Mouse (Mus musculus): ENCODE measurements around the gene Dip2b. TPM values are rescaled to one million over a fixed set of nuclear protein-coding genes. Genes with fewer than 3 reads are reported as not detected.

The Dip2b gene
- polyA plus RNA-seq, 2 experiments = 2.0 to 2.8 TPM

- Histone ChIP-seq H3K27ac (no peak overlapping the region), H3K27me3 (ENCODE audit: control insufficient read depth, insufficient read depth, low read length) (no peaks in the 10 kb centered on the region), H3K9ac (replicated peaks) (no peak overlapping the region), H3K9me3 (ENCODE audit: control insufficient read depth, low read length) (no peaks in the 10 kb centered on the region), H3K4me1 (replicated peaks; ENCODE audit: control insufficient read depth in 2 of 2, insufficient read depth in 2 of 2, low read length in 1 of 2) (no peaks in the 10 kb centered on the region), H3K4me3 (ENCODE audit: insufficient read depth in 1 of 2, low read depth in 2 of 2, low read length in 2 of 2) (no peak overlapping the region), H3K4me2 (ENCODE audit: low read depth) (no peak overlapping the region), H3K36me3 (replicated peaks; ENCODE audit: control insufficient read depth, insufficient read depth, low read depth) (no peaks in the 10 kb centered on the region)
- ATAC-seq (ENCODE audit: insufficient read depth) (no peak), DNase-seq (ENCODE audit: low read depth in 3 of 3, low spot score in 3 of 3) (no peak)
- WGBS (ENCODE audit: insufficient replicate concordance) = 48% methylated on average over 1 of the region's 1 CpGs
- TF ChIP-seq EP300 (IDR thresholded peaks at IDR 0.05; ENCODE audit: low read depth) = no peak
- TF ChIP-seq CTCF (IDR thresholded peaks at IDR 0.05; ENCODE audit: low read depth) = no peak
Measured at GRCm38 (mm10) chr15:100219396-100219795, 180.9 kb downstream of the Dip2b start.

GRCm38 (mm10) chr15:100220916-100221315, 182.5 kb downstream of the Dip2b start:
- Histone ChIP-seq H3K27ac (no peak overlapping the region), H3K36me3 (replicated peaks; ENCODE audit: control insufficient read depth, insufficient read depth, low read depth) (no peaks in the 10 kb centered on the region), H3K9ac (replicated peaks) (no peak overlapping the region), H3K4me3 (ENCODE audit: insufficient read depth in 1 of 2, low read depth in 2 of 2, low read length in 2 of 2) (no peak overlapping the region), H3K9me3 (ENCODE audit: control insufficient read depth, low read length) (no peaks in the 10 kb centered on the region), H3K4me1 (replicated peaks; ENCODE audit: control insufficient read depth in 2 of 2, insufficient read depth in 2 of 2, low read length in 1 of 2) (peaks cover under 1 to 3% of the 10 kb centered on the region in 2 experiments), H3K4me2 (ENCODE audit: low read depth) (no peak overlapping the region), H3K27me3 (ENCODE audit: control insufficient read depth, insufficient read depth, low read length) (no peaks in the 10 kb centered on the region)
- DNase-seq (ENCODE audit: low read depth in 3 of 3, low spot score in 3 of 3) (no peak), ATAC-seq (ENCODE audit: insufficient read depth) (no peak)
- TF ChIP-seq EP300 (IDR thresholded peaks at IDR 0.05; ENCODE audit: low read depth) (no peak), CTCF (IDR thresholded peaks at IDR 0.05; ENCODE audit: low read depth) (no peak)
- 80% methylated on average over 7 of the region's 7 CpGs for WGBS (ENCODE audit: insufficient replicate concordance)

DNA sequence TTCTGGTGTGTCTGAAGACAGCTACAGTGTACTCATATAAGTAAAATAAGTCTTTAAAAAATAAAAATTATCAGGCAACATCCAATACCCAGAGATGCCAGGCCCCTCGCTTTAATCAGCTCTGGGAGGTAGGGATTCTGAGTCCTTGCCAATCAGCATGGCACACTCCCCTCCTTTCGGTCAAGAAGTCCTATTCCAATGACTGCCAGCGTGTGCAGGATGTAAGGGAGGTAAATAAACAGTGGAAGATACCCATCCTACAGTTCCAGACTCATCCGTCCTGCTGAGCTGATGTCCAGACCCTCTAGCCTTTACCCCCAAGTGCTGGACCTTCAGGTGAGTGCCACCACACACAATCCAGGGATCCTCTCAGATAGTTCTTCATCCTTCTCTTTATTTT, 186.9 kb downstream of the Dip2b start:
- Histone ChIP-seq H3K27ac (no peak overlapping the region), H3K4me2 (ENCODE audit: low read depth) (no peak overlapping the region), H3K4me1 (replicated peaks; ENCODE audit: control insufficient read depth in 2 of 2, insufficient read depth in 2 of 2, low read length in 1 of 2) (peaks cover 26 to 27% of the 10 kb centered on the region in 2 experiments), H3K27me3 (ENCODE audit: control insufficient read depth, insufficient read depth, low read length) (no peaks in the 10 kb centered on the region), H3K9ac (replicated peaks) (no peak overlapping the region), H3K36me3 (replicated peaks; ENCODE audit: control insufficient read depth, insufficient read depth, low read depth) (no peaks in the 10 kb centered on the region), H3K9me3 (ENCODE audit: control insufficient read depth, low read length) (no peaks in the 10 kb centered on the region), H3K4me3 (ENCODE audit: insufficient read depth in 1 of 2, low read depth in 2 of 2, low read length in 2 of 2) (no peak overlapping the region)
- ATAC-seq (ENCODE audit: insufficient read depth) (no peak), DNase-seq (ENCODE audit: low read depth in 3 of 3, low spot score in 3 of 3) (no peak)
- WGBS (ENCODE audit: insufficient replicate concordance) = 79% methylated on average over 4 of the region's 4 CpGs
- no peak for TF ChIP-seq EP300 (IDR thresholded peaks at IDR 0.05; ENCODE audit: low read depth)
- no peak for TF ChIP-seq CTCF (IDR thresholded peaks at IDR 0.05; ENCODE audit: low read depth)

DNA sequence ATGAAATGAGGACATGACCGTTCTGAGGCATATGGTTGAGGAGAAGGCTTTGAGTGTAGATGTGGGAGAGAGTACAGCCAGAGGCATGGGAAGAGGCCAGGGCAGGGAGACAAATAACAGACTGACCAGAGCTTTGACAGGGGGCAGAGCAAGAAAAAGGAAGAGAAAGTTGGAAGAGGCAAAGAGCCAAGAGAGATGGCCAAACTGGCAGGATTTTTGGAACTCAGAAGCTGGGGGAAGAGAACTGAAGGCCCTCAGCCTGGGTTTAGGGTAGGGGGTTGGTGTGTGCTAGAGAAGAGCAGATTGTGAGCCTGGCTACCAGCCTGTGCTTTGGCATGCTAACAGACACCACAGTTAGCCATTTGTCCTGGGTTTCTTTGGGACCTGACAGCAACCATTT, 187.4 kb downstream of the Dip2b start:
- Histone ChIP-seq H3K36me3 (replicated peaks; ENCODE audit: control insufficient read depth, insufficient read depth, low read depth) (no peaks in the 10 kb centered on the region), H3K4me1 (replicated peaks; ENCODE audit: control insufficient read depth in 2 of 2, insufficient read depth in 2 of 2, low read length in 1 of 2) (peaks cover 29 to 30% of the 10 kb centered on the region in 2 experiments), H3K9me3 (ENCODE audit: control insufficient read depth, low read length) (no peaks in the 10 kb centered on the region), H3K27me3 (ENCODE audit: control insufficient read depth, insufficient read depth, low read length) (no peaks in the 10 kb centered on the region), H3K4me2 (ENCODE audit: low read depth) (peak overlapping the region; percentile 91), H3K4me3 (ENCODE audit: insufficient read depth in 1 of 2, low read depth in 2 of 2, low read length in 2 of 2) (peak overlapping the region in 1 of 2 experiments; percentile 91; a peak in 2 of 4 replicates), H3K27ac (peak overlapping the region; percentile 98), H3K9ac (replicated peaks) (no peak overlapping the region; the same call in 1 of the 2 replicates)
- ATAC-seq (ENCODE audit: insufficient read depth) (no peak), DNase-seq (ENCODE audit: low read depth in 3 of 3, low spot score in 3 of 3) (no peak)
- no peak for TF ChIP-seq EP300 (IDR thresholded peaks at IDR 0.05; ENCODE audit: low read depth)
- WGBS (ENCODE audit: insufficient replicate concordance) = 86% methylated on average over 1 of the region's 1 CpGs

DNA sequence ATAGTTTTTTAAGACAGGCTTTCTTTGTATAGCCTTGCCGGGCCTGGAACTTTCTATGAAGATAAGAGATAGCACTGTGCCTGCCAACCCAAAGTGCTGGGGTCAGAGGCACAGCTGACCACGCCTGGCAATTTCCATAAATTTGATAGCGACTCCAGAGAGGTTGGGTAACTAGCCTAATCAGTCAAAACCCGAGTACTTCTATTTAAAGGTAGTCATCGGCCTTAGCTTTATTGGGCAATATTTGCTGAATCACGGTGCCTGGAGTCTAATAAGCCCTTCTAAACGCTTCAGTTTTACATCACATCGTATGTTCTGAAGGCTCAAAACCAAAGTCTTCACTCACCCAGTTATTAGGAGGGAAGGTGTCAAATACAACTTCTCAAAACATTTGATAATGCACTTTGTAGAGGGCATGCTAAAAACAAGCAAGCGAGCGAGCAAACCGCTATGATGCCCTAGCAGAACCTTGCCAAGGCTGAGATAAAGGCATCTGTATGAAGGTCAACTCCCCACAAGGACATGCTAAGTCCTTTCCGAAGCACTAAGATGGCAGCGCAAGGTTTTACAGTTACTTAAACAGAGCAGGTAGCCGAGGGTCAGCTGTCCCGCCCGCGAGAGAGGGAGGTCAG, 188.7 kb downstream of the Dip2b start:
- under 1% methylated on average over 17 of the region's 17 CpGs for WGBS (ENCODE audit: insufficient replicate concordance)
- no peaks in the 10 kb centered on the region for H3K36me3 ChIP-seq (replicated peaks; ENCODE audit: control insufficient read depth, insufficient read depth, low read depth)
- H3K4me1 ChIP-seq (replicated peaks; ENCODE audit: control insufficient read depth in 2 of 2, insufficient read depth in 2 of 2, low read length in 1 of 2) = peaks cover 37 to 39% of the 10 kb centered on the region in 2 experiments
- ATAC-seq (ENCODE audit: insufficient read depth) (peak; percentile 78), DNase-seq (ENCODE audit: low read depth in 3 of 3, low spot score in 3 of 3) (peak; percentile 86 to 92 (median 89))
- H3K4me3 ChIP-seq (ENCODE audit: insufficient read depth in 1 of 2, low read depth in 2 of 2, low read length in 2 of 2) = peak overlapping the region; percentile 86 to 91
- H3K9ac ChIP-seq (replicated peaks) = peak overlapping the region; percentile 81
- H3K27ac ChIP-seq = peak overlapping the region; percentile 98
- no peaks in the 10 kb centered on the region for H3K9me3 ChIP-seq (ENCODE audit: control insufficient read depth, low read length)
- peak overlapping the region; percentile 91 for H3K4me2 ChIP-seq (ENCODE audit: low read depth)
- H3K27me3 ChIP-seq (ENCODE audit: control insufficient read depth, insufficient read depth, low read length) = no peaks in the 10 kb centered on the region
- TF ChIP-seq EP300 (IDR thresholded peaks at IDR 0.05; ENCODE audit: low read depth) (peak; percentile 46), CTCF (IDR thresholded peaks at IDR 0.05; ENCODE audit: low read depth) (no peak)
